Mouse (Mus musculus) stomach, embryonic 16.5 days (tissue): ENCODE data around the gene Foxo1. TPM values are rescaled to one million over a fixed set of nuclear protein-coding genes. Genes with fewer than 3 reads are reported as not detected.

Experiments
- ATAC-seq: fragments of 200-750 bp; cut with Nextera tagmentation; 2 replicates; pipeline ENCODE4 v1.8.0; 2017; ENCODE audit warnings: moderate number of reproducible peaks, moderate TSS enrichment; ENCODE audit not compliant: insufficient read depth, low FRiP score
- H3K27ac ChIP-seq: fragments of 300-500 bp; sonication (generic); 2 replicates; pipeline ENCODE4 v1.5.1; 2014; ENCODE audit warnings: low read length
- H3K27me3 ChIP-seq: fragments of 300-500 bp; sonication (generic); 2 replicates; pipeline ENCODE4 v1.6.1; 2014; ENCODE audit warnings: low read length, control low read depth, mixed read lengths; ENCODE audit not compliant: control insufficient read depth, insufficient read depth
- H3K36me3 ChIP-seq: fragments of 300-500 bp; sonication (generic); 2 replicates; pipeline ENCODE4 v1.6.1; 2014; ENCODE audit warnings: low read length; ENCODE audit not compliant: control insufficient read depth, insufficient read depth
- H3K4me1 ChIP-seq: fragments of 300-500 bp; sonication (generic); 2 replicates; pipeline ENCODE4 v1.6.1; 2014; ENCODE audit warnings: low read length, control low read depth, mixed read lengths; ENCODE audit not compliant: control insufficient read depth, insufficient read depth
- H3K4me2 ChIP-seq: fragments of 300-500 bp; sonication (generic); 2 replicates; pipeline ENCODE4 v1.6.1; 2014; ENCODE audit warnings: low read depth, low read length, mixed read lengths
- H3K4me3 ChIP-seq: fragments of 300-500 bp; sonication (generic); replicated peaks from 2 replicates; pipeline ENCODE4 v1.5.1; 2014; ENCODE audit warnings: mild to moderate bottlenecking, low read length
- H3K9ac ChIP-seq: fragments of 300-500 bp; sonication (generic); 2 replicates; pipeline ENCODE4 v1.6.1; 2014; ENCODE audit warnings: low read length
- H3K9me3 ChIP-seq: fragments of 300-500 bp; sonication (generic); replicated peaks from 2 replicates; pipeline ENCODE4 v1.6.1; 2016; ENCODE audit warnings: low read length, control low read depth; ENCODE audit not compliant: control insufficient read depth
- WGBS: fragments of 180-500 bp; shearing (Covaris S2); extraction: QIAGEN DNeasy Blood & Tissue Kit; methylation state at CpG from one replicate; pipeline ENCODE4 v1.1.7; 2014; 5-methylcytosine and 5-hydroxymethylcytosine counted together
- polyA plus RNA-seq: library from polyadenylated mRNA; unstranded; fragments of >200 nt; fragmentation: Nextera tagmentation; extraction: Ambion mirVana; gene quantifications from 2 replicates; pipeline ENCODE4 v1.2.1, GENCODE M21; 2015

The Foxo1 gene
- polyA plus RNA-seq, 1 experiment from 2014 or later: 5.1 TPM

DNA sequence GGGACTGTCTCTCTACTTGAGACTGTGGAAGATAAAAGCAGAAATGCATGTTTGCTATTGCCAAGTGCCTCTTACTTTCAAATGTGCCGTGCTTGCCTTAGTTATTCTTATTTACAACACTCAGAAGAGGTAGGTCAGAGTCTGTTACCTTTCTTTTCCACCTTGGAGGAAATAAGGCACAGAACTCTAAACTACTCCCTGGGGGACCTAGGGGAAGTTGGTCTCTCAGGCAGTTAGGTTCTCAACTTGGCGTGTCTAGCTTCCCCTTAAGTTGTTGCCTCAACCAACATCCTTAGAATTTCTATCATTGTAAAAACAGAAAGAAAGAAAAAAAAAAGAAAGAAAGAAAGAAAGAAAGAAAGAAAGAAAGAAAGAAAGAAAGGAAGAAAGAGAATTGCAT lies 124.4 kb downstream of the Foxo1 start:
- H3K4me3 ChIP-seq: no peak overlapping the region
- H3K4me2 ChIP-seq: no peak overlapping the region
- H3K27ac ChIP-seq: no peak overlapping the region
- no peak for ATAC-seq
- WGBS: 72% methylated on average over 2 of the region's 2 CpGs
- no peaks in the 10 kb centered on the region for H3K36me3 ChIP-seq
- no peaks in the 10 kb centered on the region for H3K9me3 ChIP-seq
- H3K27me3 ChIP-seq: no peaks in the 10 kb centered on the region
- H3K9ac ChIP-seq: no peak overlapping the region
- H3K4me1 ChIP-seq: no peaks in the 10 kb centered on the region; the same call in 1 of the 2 replicates

- Histone ChIP-seq H3K4me1 (no peaks in the 10 kb centered on the region; the same call in 1 of the 2 replicates), H3K4me3 (no peak overlapping the region), H3K9ac (no peak overlapping the region), H3K36me3 (no peaks in the 10 kb centered on the region), H3K9me3 (no peaks in the 10 kb centered on the region), H3K27me3 (no peaks in the 10 kb centered on the region), H3K27ac (no peak overlapping the region), H3K4me2 (no peak overlapping the region)
- 48% methylated on average over 10 of the region's 10 CpGs for WGBS
- no peak for ATAC-seq
These were observed 125.0 kb downstream of the Foxo1 start for GRCm38 (mm10) chr3:52393171-52393570.

DNA sequence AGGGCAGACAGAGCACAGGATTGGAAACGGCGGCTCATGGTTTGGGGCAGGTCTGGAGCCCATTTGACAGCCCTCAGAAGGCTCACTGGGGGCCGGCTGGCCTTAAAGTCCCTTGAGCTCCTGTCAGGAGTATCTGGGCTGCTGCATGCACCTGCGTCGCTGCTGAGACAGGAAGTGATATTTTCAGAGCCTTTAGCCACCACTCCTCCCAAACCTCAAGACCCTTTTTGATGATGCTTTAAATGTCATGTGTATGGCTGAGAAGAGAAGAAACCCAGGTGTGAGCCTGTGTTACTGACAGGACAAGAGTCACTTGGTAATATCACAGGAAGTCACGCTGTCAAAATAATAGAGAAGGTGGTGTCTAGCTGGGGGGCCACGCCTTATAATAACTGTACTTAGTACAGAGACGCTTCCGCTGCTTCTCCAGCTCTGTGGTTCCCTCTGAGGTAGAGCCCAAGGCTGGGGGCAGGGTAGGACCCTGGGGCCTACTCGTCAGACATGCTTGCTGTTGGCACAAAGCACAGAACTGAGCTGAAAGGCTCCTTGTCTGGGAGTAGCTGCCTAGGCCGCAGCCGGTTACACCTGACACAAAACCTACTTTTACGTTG lies 128.1 kb downstream of the Foxo1 start:
- ATAC-seq: no peak
- no peaks in the 10 kb centered on the region; the same call in 1 of the 2 replicates for H3K27me3 ChIP-seq
- no peak overlapping the region for H3K9ac ChIP-seq
- H3K9me3 ChIP-seq: no peaks in the 10 kb centered on the region
- no peaks in the 10 kb centered on the region for H3K36me3 ChIP-seq
- no peak overlapping the region for H3K4me3 ChIP-seq
- H3K4me2 ChIP-seq: no peak overlapping the region
- WGBS: 79% methylated on average over 13 of the region's 13 CpGs
- no peak overlapping the region for H3K27ac ChIP-seq
- H3K4me1 ChIP-seq: peaks cover 6% of the 10 kb centered on the region

DNA sequence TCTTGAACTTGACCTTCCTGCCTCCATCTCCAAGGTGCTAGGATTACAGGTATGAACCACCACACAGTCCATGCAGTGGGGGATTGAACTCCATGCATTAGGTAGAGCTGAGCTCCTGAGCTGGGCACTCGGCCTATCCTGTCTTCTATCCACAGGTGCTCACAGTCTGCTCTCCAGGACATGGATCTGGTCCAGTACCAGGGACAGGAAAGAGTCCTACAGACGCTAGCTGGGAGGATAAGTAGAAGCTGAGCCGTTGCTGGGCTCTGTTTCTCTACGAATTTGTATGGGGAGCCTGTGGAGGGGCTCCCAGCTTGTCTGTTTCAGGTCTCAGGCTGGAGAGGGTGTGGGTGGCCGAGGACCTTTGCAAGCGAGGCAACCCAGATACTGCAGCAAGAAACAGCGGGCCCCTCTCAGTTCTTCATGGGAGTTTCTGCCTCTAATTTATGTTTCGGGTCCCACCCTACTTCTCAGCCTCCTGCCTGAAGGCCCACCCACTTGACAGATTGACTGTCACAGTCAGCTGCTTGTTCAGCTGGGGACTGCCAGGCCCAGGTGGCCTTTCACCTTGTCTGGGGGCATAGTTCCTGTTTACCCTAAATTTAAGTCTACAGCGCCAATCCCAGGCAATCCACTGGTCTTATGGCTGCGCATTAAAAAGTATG lies 128.9 kb downstream of the Foxo1 start:
- Histone ChIP-seq H3K9ac (no peak overlapping the region), H3K9me3 (no peaks in the 10 kb centered on the region), H3K27me3 (no peaks in the 10 kb centered on the region; the same call in 1 of the 2 replicates), H3K4me2 (no peak overlapping the region), H3K4me3 (no peak overlapping the region), H3K27ac (no peak overlapping the region), H3K36me3 (no peaks in the 10 kb centered on the region), H3K4me1 (peaks cover 12% of the 10 kb centered on the region)
- ATAC-seq: no peak
- WGBS: 62% methylated on average over 10 of the region's 10 CpGs

DNA sequence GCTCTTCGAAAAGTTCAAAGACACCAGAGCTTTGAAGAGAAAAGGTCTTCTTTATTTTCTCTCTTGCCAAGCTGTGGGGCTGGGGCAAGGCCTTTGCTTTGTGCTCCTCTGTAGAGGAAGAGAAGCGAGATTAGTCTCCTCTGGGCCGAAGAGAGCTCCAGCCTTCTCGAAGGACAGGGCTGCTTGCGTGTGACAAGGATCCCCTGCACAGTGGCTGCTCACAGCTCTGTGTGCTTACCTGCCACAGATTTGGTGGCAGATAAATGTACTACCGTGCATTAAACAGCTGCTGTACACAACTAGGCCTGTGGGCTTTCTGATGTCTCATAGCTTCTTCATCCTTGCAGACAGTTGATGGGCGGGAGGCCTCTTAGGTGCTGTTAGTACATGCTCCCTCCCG lies 129.8 kb downstream of the Foxo1 start:
- ATAC-seq: no peak
- H3K9me3 ChIP-seq: no peaks in the 10 kb centered on the region
- no peaks in the 10 kb centered on the region; the same call in 1 of the 2 replicates for H3K27me3 ChIP-seq
- 76% methylated on average over 8 of the region's 8 CpGs for WGBS
- no peak overlapping the region for H3K4me2 ChIP-seq
- peaks cover 12% of the 10 kb centered on the region for H3K4me1 ChIP-seq
- H3K27ac ChIP-seq: no peak overlapping the region
- no peaks in the 10 kb centered on the region for H3K36me3 ChIP-seq
- no peak overlapping the region for H3K9ac ChIP-seq
- no peak overlapping the region for H3K4me3 ChIP-seq

GRCm38 (mm10) chr3:52400284-52401161 lies 132.4 kb downstream of the Foxo1 start:
- no peaks in the 10 kb centered on the region; the same call in 1 of the 2 replicates for H3K27me3 ChIP-seq
- 24% methylated on average over 19 of the region's 19 CpGs for WGBS
- ATAC-seq: peak; percentile 11; the same call in 1 of the 2 replicates
- peak overlapping the region; percentile 64 for H3K9ac ChIP-seq
- no peaks in the 10 kb centered on the region for H3K36me3 ChIP-seq
- peaks cover 15% of the 10 kb centered on the region for H3K4me1 ChIP-seq
- H3K4me2 ChIP-seq: peak overlapping the region; percentile 66
- H3K27ac ChIP-seq: peak overlapping the region; percentile 56
- peak overlapping the region; percentile 40 for H3K4me3 ChIP-seq
- no peaks in the 10 kb centered on the region for H3K9me3 ChIP-seq

- peak overlapping the region; percentile 56 for H3K27ac ChIP-seq
- peaks cover 15% of the 10 kb centered on the region for H3K4me1 ChIP-seq
- no peaks in the 10 kb centered on the region; the same call in 1 of the 2 replicates for H3K27me3 ChIP-seq
- H3K9me3 ChIP-seq: no peaks in the 10 kb centered on the region
- peak overlapping the region; percentile 66 for H3K4me2 ChIP-seq
- no peaks in the 10 kb centered on the region for H3K36me3 ChIP-seq
- H3K4me3 ChIP-seq: peak overlapping the region; percentile 40
- peak; percentile 56; the same call in 1 of the 2 replicates for ATAC-seq
- 4% methylated on average over 26 of the region's 26 CpGs for WGBS
- H3K9ac ChIP-seq: peak overlapping the region; percentile 64
These were observed 133.2 kb downstream of the Foxo1 start for GRCm38 (mm10) chr3:52401162-52401928.
